Mouse (Mus musculus) kidney, adult 8-10 months (tissue): ENCODE measurements around the gene Soat2.
A peak's percentile ranks its signal among the peaks of the same experiment; 100 is the strongest.

Experiments
- DNase-seq, 2 experiments: peaks; one replicate each; pipeline ENCODE4 v3.0.0; 2022

The Soat2 gene

DNA sequence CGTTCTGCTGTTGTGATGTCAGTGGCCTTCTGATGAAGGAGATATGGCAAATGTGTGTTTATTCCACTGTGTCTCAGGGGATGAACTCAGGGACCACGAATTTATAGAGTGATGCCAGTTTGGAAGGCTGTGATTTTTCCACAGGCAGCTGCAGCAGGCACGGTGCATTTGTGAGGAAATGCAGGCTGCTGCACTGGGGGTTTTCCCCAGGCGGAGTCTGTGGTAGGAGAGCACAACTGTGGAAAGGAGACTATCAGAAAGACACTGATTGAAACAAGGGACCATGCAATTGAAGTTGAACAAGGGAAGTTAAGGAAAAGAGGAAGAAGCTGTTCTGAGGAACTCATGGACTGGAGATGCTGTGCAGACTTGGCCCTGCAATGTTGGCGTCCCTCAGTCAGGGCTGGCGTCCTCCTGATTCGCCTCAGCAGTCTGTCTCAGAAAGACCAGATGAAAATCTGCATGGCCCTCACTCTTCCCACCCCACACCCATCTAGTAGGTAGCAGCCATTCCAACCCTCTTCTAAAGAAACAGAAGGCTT, 42.0 kb downstream of the Soat2 start:
- no peak for DNase-seq

DNA sequence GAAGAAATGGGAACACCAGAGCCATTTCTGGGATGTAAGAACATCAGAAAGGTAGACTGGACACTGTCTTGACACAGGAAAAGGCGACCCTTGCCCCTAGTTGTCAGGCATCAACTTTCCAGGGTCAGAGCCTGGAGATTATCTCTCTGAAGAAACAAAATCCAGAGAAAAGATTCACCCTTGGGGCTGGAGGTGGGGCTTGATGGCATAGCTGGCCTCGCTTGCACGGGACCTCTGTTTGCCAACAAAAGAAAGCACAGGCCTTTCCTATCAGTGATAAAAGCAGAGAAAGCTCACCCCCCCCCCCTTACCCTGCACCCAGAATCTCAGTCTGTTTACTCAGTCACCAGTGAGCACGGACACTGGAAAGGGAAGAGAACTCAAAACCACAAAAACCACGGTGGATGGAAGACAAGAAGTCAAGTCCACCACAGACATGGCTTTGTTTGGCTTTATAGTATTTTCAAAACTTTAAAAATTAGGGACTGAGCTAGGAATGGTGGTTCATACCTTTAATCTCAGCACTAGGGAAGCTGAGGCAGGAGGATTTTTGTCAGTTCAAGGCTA, 42.6 kb downstream of the Soat2 start:
- DNase-seq = no peak

DNA sequence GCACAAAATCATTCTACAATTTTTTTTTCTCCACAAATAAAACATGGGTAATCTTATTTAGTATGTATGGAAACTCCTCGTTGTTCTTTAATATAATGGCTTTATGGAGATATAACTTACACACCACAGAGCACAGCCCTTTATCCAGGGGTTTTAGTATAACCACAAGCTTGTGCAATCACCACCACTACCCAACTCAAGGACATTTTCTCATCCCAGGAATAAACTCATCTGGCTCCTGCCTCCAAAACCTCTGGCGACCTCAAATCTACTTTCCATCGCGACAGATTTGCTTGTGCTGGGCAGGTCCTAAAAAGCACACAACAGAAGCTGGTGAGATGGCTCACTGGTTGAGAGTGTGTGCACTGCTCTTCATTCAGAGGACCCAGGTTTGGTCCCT, 43.3 kb downstream of the Soat2 start:
- DNase-seq = no peak

DNA sequence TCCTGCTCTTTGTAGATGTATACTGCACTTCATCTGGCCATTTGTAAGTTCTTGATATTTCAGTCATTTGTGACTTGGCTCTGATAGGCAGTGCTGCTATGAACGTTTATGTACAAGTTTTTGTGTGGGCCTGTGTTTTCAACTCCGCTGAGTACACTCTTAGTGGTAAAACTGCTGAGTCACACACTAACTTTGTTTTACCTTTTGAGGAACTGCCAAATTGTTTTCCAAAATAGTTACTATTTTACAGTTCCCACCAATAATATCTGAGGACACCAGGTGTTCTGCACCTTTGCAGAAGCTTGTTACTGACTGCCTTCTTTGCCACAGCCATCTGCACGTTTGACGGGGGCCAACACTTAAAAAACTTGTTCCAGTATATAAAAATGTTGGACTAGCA, 44.1 kb downstream of the Soat2 start:
- DNase-seq = no peak

DNA sequence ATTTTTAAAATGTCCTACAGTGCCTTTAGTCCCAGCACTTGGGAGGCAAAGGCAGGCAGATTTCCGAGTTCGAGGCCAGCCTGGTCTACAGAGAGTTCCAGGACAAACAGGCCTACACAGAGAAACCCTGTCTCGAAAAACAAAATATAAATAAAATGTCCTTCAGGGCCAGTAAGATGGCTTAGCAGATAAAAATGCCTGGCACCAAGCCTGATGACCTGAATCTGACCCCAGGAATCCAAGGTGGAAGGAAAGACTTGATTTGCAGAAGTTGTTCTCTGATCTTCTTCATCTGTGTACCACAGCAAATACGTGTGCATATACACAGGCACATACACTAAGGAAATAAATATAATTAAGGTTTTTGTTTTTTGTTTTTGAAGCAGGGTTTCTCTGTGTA, 45.0 kb downstream of the Soat2 start:
- DNase-seq = no peak

DNA sequence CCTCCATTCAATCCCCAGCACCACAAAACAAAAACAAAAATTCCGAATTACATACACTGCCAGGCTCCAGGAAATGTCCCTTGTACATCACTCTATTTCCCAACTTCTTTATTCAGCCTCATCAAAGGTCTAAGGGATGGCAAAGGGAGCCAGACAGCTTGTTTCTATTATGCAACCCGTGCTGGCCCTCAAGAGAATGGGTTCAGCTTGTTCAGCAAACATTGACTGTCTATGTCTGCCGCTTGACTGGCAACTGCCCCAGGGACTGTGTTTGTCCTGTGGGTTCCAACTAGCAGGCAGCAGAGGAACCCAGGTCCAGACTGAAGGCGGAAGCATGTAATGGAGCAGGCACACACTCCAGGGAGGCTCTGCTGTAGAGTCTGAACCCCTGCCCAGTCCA, 48.5 kb downstream of the Soat2 start:
- DNase-seq = no peak

DNA sequence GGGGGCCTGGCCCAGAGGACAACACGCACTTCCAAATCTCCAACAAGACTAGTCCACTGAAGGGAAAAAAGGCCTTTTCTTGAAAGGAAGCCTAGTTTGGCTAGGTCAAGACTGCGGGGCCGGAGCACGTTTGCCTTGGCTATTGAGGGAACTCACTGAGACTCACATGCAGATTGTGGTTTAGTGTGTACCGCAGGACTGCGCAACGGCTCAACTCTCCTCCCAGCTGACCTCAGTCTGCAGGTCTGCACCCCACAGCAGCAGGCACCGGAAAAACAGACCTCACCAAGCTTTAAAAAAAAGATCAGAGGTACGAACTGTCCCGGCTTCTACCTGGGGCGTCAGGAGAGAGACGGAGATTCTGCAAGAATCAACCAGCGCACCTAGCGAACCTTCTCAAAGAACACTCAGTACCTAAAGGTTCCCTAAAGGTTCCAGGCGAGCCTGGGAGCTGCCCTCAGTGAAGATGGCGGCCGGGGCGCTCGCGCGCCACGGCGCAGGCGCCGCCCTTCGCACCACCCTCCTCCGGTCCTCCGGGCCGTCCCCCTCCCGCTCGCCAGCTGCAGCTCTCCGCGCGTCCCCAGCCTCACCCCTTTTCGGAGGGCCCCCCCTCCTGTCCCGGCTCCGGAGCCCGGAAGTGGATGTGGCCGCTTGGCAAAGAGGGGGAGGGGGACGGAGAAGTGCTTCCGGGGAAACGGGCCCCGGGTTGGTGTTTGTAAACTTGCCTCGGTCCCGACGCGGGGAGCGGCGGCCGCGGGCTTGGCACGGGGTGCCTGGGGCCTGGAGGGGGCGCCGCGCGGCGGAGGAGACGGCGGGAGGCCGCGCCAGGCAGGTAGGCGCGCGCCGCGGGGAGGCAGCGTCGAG, 52.9 kb downstream of the Soat2 start, which contains the start of gene Zfp740:
Gene Zfp740 (plus strand): TSS at position 279 of the 864 bp plus-strand sequence.
- peak; percentile 95 to 97 for DNase-seq

DNA sequence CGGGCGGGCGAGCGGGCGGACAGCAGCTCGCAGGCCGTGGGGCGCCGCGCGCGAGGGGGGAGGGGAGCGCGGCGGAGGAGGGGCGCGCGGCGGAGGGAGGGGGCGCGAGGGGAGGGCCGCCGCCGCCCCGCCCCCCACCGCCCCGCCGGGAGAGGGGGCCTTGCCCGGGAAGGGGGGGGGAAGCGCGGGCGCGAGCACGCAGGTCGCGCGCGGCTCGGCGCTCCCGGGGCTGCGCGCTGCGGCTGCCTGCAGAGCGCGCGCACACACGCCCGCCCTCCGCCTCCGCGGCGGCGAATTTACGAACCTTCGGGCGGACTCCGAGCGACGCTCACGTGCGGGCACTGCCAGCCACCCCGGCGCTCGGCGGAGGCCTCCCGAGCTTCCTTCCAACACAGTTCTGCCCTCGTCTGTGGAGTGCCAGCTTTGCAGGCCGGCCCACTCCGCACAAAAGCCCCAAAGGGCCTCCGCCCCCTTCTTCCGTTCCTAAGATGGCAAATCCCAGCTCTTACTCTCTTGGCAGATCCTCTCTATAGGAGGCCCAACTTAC, 53.6 kb downstream of the Soat2 start:
- DNase-seq = peak; percentile 67 to 73

DNA sequence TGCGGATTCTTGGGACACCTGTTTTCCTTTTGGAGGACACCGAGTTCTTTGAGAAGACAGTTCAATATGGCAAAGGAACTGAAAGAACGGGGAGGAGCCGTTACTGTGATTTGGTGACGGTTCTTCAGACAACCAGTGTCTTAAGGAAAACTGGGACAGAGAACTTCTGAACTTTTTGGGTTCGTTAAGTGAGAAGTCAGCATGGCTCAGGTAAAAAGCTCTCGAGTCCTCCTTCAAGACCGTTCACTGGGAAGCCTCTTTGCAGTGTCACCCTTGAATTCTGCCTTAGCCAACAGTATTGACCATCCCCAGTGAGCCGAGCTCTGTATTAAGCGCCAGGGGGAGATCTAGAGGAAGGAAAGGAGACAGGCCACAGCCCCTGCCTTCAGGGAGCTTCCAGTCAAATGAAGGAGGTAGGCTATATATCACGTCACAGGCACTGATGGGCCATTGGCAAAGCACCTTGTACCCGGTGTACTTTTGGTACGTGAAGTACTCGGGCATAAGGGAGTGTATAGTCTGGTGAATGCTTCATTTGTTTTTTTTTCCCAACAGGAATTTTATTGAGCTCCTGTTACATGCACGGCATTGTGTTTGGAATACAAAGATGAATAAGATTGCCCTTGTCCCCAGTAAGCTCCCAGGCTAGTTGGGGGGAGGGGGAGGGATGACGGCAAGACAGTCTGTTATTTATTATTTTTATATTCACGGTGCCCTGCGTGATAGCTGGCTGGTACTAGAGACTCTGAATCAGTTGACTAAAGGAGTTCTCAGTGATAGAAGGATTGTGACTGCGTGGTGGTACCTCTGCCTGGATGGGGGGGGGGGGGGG, 54.6 kb downstream of the Soat2 start, which contains the start of gene Csad:
Gene Csad (minus strand): TSS at position 51 of the 832 bp plus-strand sequence.
- no peak for DNase-seq

DNA sequence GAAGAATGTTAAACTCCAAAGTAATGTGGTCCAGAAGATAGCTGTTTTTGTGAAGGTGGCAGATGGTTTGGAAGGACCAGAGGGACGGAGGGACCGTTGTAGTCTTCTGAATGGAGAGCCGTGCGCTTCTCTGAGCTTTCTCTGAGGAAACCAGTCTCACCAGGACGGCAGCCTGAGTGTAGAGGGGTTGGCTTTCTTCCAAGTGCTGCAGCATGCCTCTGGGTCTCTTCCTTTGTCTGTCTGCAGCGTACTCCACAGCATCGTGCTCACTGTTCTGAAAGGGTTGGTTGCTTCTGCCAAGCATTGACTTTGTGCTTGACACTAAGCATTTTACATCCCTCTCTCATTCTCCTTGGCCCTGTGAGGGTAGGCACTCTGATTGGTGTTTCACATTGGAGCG, 55.5 kb downstream of the Soat2 start:
- DNase-seq = no peak

DNA sequence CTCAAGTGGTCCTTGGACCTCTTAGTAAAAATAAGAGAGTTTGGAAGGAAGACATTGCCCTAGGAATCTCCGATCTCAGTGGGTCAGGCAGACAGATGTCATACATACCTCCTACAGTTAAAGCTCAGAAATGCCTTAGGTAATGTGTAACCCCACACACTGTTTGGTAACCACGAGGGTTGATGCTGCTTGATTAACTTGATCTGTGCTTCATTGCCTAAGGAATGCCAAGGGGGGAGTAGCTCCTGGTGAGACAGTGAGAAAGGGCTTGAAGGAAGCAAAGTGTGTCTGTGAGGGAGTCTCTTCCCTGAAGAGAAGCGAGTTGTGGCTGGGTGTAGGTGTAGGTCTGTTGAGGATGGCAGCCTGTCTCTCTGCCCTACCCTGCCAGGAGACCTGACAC, 57.0 kb downstream of the Soat2 start:
- peak in 1 of 2 experiments; percentile 70 for DNase-seq

DNA sequence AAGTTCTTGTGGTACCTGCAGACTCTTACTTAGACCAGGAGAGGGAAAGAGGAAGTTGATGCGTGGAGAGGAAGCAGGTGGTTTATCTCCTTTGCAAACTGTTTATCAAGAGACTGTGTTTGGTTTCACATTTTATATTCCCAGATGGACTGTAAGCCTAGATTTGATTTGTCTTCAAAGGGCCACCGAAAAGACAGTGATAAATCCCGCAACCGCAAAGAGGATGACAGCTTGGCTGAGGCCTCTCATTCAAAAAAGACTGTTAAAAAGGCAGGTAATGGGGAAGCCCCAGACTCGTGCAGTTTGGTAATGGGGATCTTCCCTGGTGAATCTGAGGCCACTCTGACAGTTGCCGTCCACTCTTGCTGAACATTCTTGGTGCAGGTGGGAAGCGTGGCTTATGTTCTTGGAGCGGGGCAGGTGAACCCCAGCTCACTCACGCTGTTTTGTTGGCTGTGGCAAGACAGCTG, 57.8 kb downstream of the Soat2 start:
- DNase-seq = no peak

DNA sequence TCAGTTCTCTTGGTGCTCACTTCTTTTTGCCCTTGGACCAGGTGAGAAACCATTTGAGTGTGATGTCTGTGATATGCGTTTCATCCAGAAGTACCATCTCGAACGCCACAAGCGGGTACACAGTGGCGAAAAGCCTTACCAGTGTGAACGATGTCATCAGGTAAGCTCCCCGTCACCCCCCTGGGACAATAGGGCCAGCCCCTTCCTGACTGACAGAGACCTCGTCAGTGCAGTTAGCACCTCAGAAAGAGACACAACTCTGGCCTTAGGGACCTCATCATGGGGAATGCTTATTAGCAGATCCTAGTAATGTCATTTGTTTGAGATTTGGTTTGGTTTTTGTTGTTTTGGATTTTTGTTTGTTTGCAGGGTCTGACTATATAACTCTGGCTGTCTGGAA, 58.8 kb downstream of the Soat2 start:
- DNase-seq = no peak

DNA sequence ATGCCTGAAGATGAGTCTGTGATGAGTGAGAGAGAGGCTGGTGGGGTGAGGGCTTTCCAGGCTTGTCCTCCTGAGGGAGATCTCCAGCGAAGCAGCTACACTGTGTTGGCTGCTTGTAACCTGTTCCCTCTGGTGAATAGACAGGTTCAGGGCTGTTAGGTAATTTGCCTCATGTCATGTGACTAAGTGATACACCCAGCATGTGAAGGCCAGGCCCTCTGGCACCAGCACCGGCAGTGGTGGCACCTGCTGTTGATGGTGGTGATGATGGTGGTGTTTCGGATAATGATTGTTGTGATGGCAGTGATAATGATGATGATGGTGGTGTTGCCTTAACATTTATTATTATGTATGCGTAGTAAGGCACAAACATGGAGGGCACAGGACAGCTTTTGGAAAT, 60.5 kb downstream of the Soat2 start:
- DNase-seq = no peak

DNA sequence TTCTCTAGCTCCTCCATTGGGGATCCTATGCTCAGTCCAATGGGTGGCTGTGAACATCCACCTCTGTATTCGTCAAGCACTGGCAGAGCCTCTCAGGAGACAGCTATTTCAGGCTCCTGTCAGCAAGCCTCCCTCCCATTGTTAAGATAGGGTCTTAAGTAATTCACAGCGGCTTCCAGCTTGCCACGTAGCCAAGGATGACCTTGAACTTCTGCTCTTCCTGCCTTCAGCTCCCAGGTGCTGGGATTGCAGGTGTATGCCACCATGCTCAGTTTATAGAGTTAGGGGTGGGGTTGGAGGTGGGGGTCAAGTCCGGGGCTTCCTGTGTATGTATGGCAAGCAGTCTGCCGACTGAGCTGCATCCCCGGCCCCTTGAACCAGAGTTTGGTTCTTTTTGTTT, 61.6 kb downstream of the Soat2 start:
- DNase-seq = no peak
